Mouse (Mus musculus) forebrain, embryonic 13.5 days (tissue): ENCODE measurements around the gene Asprv1. TPM values are rescaled to one million over a fixed set of nuclear protein-coding genes. Genes with fewer than 3 reads are reported as not detected.
A peak's percentile ranks its signal among the peaks of the same experiment; 100 is the strongest.

Experiments
- ATAC-seq: fragments of 200-750 bp; cut with Nextera tagmentation; 2 replicates; pipeline ENCODE4 v1.8.0; 2017
- H3K27ac ChIP-seq: fragments of 300-500 bp; sonication (generic); 2 replicates; pipeline ENCODE4 v1.5.1; 2015; ENCODE audit warnings: inconsistent platforms, mild to moderate bottlenecking, moderate library complexity
- H3K27me3 ChIP-seq: fragments of 300-500 bp; sonication (generic); 2 replicates; pipeline ENCODE4 v1.6.1; 2015; ENCODE audit warnings: mild to moderate bottlenecking, inconsistent platforms
- H3K36me3 ChIP-seq: fragments of 300-500 bp; sonication (generic); 2 replicates; pipeline ENCODE4 v1.6.1; 2015; ENCODE audit warnings: mild to moderate bottlenecking, inconsistent platforms; ENCODE audit not compliant: poor library complexity, severe bottlenecking
- H3K4me1 ChIP-seq: fragments of 300-500 bp; sonication (generic); 2 replicates; pipeline ENCODE4 v1.6.1; 2015; ENCODE audit warnings: inconsistent platforms
- H3K4me2 ChIP-seq: fragments of 300-500 bp; sonication (generic); 2 replicates; pipeline ENCODE4 v1.6.1; 2015; ENCODE audit warnings: inconsistent platforms, mild to moderate bottlenecking, moderate library complexity
- H3K4me3 ChIP-seq: fragments of 300-500 bp; sonication (generic); 2 replicates; pipeline ENCODE4 v1.5.1; 2015; ENCODE audit warnings: mild to moderate bottlenecking, inconsistent platforms
- H3K9ac ChIP-seq: fragments of 300-500 bp; sonication (generic); 2 replicates; pipeline ENCODE4 v1.6.1; 2015; ENCODE audit warnings: mild to moderate bottlenecking, inconsistent platforms
- H3K9me3 ChIP-seq: fragments of 300-500 bp; sonication (generic); replicated peaks from 2 replicates; pipeline ENCODE4 v1.6.1; 2016; ENCODE audit warnings: inconsistent platforms
- WGBS: fragments of 180-500 bp; shearing (Covaris S2); methylation state at CpG from one replicate; pipeline ENCODE4 v1.1.7; 2015; 5-methylcytosine and 5-hydroxymethylcytosine counted together
- polyA plus RNA-seq: library from polyadenylated mRNA; unstranded; fragments of >200 nt; fragmentation: Nextera tagmentation; extraction: Ambion mirVana; gene quantifications from 2 replicates; pipeline ENCODE4 v1.2.1, GENCODE M21; 2015

The Asprv1 gene
- polyA plus RNA-seq, 1 experiment from 2014 or later, result 0.45 TPM

GRCm38 (mm10) chr6:86645551-86645950, 17.6 kb downstream of the Asprv1 start:
- H3K4me1 ChIP-seq, result no peaks in the 10 kb centered on the region
- peaks cover 23% of the 10 kb centered on the region for H3K36me3 ChIP-seq
- H3K9me3 ChIP-seq, result no peaks in the 10 kb centered on the region
- no peak overlapping the region for H3K4me3 ChIP-seq
- no peak overlapping the region for H3K9ac ChIP-seq
- no peak for ATAC-seq
- no peak overlapping the region for H3K27ac ChIP-seq
- 83% methylated on average over 4 of the region's 4 CpGs for WGBS
- H3K27me3 ChIP-seq, result no peaks in the 10 kb centered on the region
- no peak overlapping the region for H3K4me2 ChIP-seq

GRCm38 (mm10) chr6:86646143-86646542, 18.2 kb downstream of the Asprv1 start:
- 86% methylated on average over 7 of the region's 7 CpGs for WGBS
- H3K4me2 ChIP-seq, result no peak overlapping the region

GRCm38 (mm10) chr6:86653026-86653425, 25.1 kb downstream of the Asprv1 start:
- Histone ChIP-seq H3K4me1 (no peaks in the 10 kb centered on the region), H3K4me2 (no peak overlapping the region), H3K9me3 (no peaks in the 10 kb centered on the region), H3K9ac (no peak overlapping the region), H3K4me3 (no peak overlapping the region), H3K27me3 (no peaks in the 10 kb centered on the region), H3K36me3 (peaks cover 71% of the 10 kb centered on the region), H3K27ac (no peak overlapping the region)
- ATAC-seq, result no peak
- 84% methylated on average over 6 of the region's 6 CpGs for WGBS

More at GRCm38 (mm10) chr6:86646143-86646542, 18.2 kb downstream of the Asprv1 start:
- Histone ChIP-seq H3K27me3 (no peaks in the 10 kb centered on the region), H3K9me3 (no peaks in the 10 kb centered on the region), H3K4me1 (no peaks in the 10 kb centered on the region), H3K9ac (no peak overlapping the region), H3K27ac (no peak overlapping the region), H3K4me3 (no peak overlapping the region), H3K36me3 (peaks cover 29% of the 10 kb centered on the region)
- ATAC-seq, result no peak

GRCm38 (mm10) chr6:86654270-86654916, 26.4 kb downstream of the Asprv1 start:
- no peaks in the 10 kb centered on the region for H3K9me3 ChIP-seq
- H3K36me3 ChIP-seq, result peaks cover 68% of the 10 kb centered on the region

GRCm38 (mm10) chr6:86658501-86658900, 30.5 kb downstream of the Asprv1 start:
- ATAC-seq, result no peak
- 85% methylated on average over 3 of the region's 3 CpGs for WGBS
- no peaks in the 10 kb centered on the region for H3K27me3 ChIP-seq
- H3K9ac ChIP-seq, result no peak overlapping the region
- H3K4me3 ChIP-seq, result no peak overlapping the region
- peaks cover 68% of the 10 kb centered on the region for H3K36me3 ChIP-seq
- H3K27ac ChIP-seq, result no peak overlapping the region
- H3K9me3 ChIP-seq, result no peaks in the 10 kb centered on the region
- H3K4me1 ChIP-seq, result no peaks in the 10 kb centered on the region
- H3K4me2 ChIP-seq, result no peak overlapping the region

More at GRCm38 (mm10) chr6:86654270-86654916, 26.4 kb downstream of the Asprv1 start:
- Histone ChIP-seq H3K27me3 (no peaks in the 10 kb centered on the region), H3K4me3 (no peak overlapping the region), H3K9ac (no peak overlapping the region), H3K4me1 (no peaks in the 10 kb centered on the region), H3K27ac (no peak overlapping the region), H3K4me2 (no peak overlapping the region)
- no peak for ATAC-seq
- WGBS, result 82% methylated on average over 9 of the region's 9 CpGs

- no peak for ATAC-seq
- WGBS, result 84% methylated on average over 9 of the region's 9 CpGs
These were observed 32.4 kb downstream of the Asprv1 start for GRCm38 (mm10) chr6:86660161-86660877.

GRCm38 (mm10) chr6:86665076-86665475, 37.1 kb downstream of the Asprv1 start:
- Histone ChIP-seq H3K4me2 (no peak overlapping the region), H3K9me3 (no peaks in the 10 kb centered on the region), H3K36me3 (peaks cover 55% of the 10 kb centered on the region), H3K27ac (no peak overlapping the region), H3K4me1 (peaks cover 28% of the 10 kb centered on the region), H3K9ac (no peak overlapping the region), H3K4me3 (no peak overlapping the region), H3K27me3 (no peaks in the 10 kb centered on the region)
- WGBS, result 79% methylated on average over 5 of the region's 5 CpGs
- no peak for ATAC-seq

More at GRCm38 (mm10) chr6:86660161-86660877, 32.4 kb downstream of the Asprv1 start:
- H3K27me3 ChIP-seq, result no peaks in the 10 kb centered on the region
- H3K4me3 ChIP-seq, result no peak overlapping the region
- H3K4me2 ChIP-seq, result no peak overlapping the region
- H3K9ac ChIP-seq, result no peak overlapping the region
- no peaks in the 10 kb centered on the region for H3K9me3 ChIP-seq
- no peaks in the 10 kb centered on the region for H3K4me1 ChIP-seq
- H3K36me3 ChIP-seq, result peaks cover 73% of the 10 kb centered on the region
- no peak overlapping the region for H3K27ac ChIP-seq

GRCm38 (mm10) chr6:86665560-86666307, 37.8 kb downstream of the Asprv1 start:
- no peaks in the 10 kb centered on the region for H3K27me3 ChIP-seq
- peaks cover 48% of the 10 kb centered on the region for H3K36me3 ChIP-seq
- no peaks in the 10 kb centered on the region for H3K9me3 ChIP-seq
- H3K27ac ChIP-seq, result no peak overlapping the region
- H3K4me1 ChIP-seq, result peaks cover 28% of the 10 kb centered on the region
- H3K9ac ChIP-seq, result no peak overlapping the region
- 90% methylated on average over 17 of the region's 17 CpGs for WGBS
- H3K4me3 ChIP-seq, result no peak overlapping the region
- H3K4me2 ChIP-seq, result no peak overlapping the region
- ATAC-seq, result no peak

- Histone ChIP-seq H3K4me1 (peaks cover 28% of the 10 kb centered on the region), H3K9me3 (no peaks in the 10 kb centered on the region), H3K27ac (no peak overlapping the region), H3K4me2 (peak overlapping the region; percentile 96; the same call in 1 of the 2 replicates), H3K36me3 (peaks cover 39% of the 10 kb centered on the region), H3K27me3 (no peaks in the 10 kb centered on the region), H3K4me3 (no peak overlapping the region; the same call in 1 of the 2 replicates), H3K9ac (0 out of 2 replicates have a peak overlapping the region, but pooled peaks have one; percentile 9)
- WGBS, result 91% methylated on average over 10 of the region's 10 CpGs
- ATAC-seq, result no peak
These were observed 39.1 kb downstream of the Asprv1 start for GRCm38 (mm10) chr6:86667061-86667460.

GRCm38 (mm10) chr6:86668580-86669239, 40.7 kb downstream of the Asprv1 start, which contains the start of gene Mxd1:
Gene Mxd1 (minus strand): TSS chr6:86669161.
- WGBS, result under 1% methylated on average over 50 of the region's 76 CpGs
- ATAC-seq, result no peak; the same call in 1 of the 2 replicates
- peaks cover 28% of the 10 kb centered on the region for H3K4me1 ChIP-seq
- H3K4me3 ChIP-seq, result peak within 1 kb of the TSS; percentile 90
- no peaks in the 10 kb centered on the region for H3K9me3 ChIP-seq
- peaks cover 42% of the 10 kb centered on the region for H3K36me3 ChIP-seq
- peak within 1 kb of the TSS; percentile 92 for H3K9ac ChIP-seq
- H3K27ac ChIP-seq, result peak within 1 kb of the TSS; percentile 2; the same call in 1 of the 2 replicates
- H3K27me3 ChIP-seq, result no peaks in the 10 kb centered on the region
- H3K4me2 ChIP-seq, result peak within 1 kb of the TSS; percentile 96

- Histone ChIP-seq H3K27ac (peak overlapping the region; percentile 2; the same call in 1 of the 2 replicates), H3K9ac (peak overlapping the region; percentile 40), H3K4me1 (peaks cover 28% of the 10 kb centered on the region), H3K36me3 (peaks cover 40% of the 10 kb centered on the region), H3K4me2 (peak overlapping the region; percentile 96), H3K4me3 (peak overlapping the region; percentile 90), H3K27me3 (no peaks in the 10 kb centered on the region), H3K9me3 (no peaks in the 10 kb centered on the region)
- ATAC-seq, result peak; percentile 100
- 0% methylated on average over 31 of the region's 37 CpGs for WGBS
These were observed 41.3 kb downstream of the Asprv1 start for GRCm38 (mm10) chr6:86669240-86669727.
